Mouse (Mus musculus): ENCODE data around the gene Prpf3.

GRCm38 (mm10) chr3:95818571-95819288, 37.0 kb downstream of the Prpf3 start, which contains the start of gene Rprd2:
- no peak for TF ChIP-seq CTCF (IDR thresholded peaks at IDR 0.05; ENCODE audit: insufficient read depth, low read depth, low read length)
- TF ChIP-seq POLR2A (IDR thresholded peaks at IDR 0.05; ENCODE audit: insufficient read depth, low read depth, low read length) = peak; percentile 29; the same call in 1 of the 2 replicates
